Mouse (Mus musculus): ENCODE measurements around the gene Sv2c. TPM values are rescaled to one million over a fixed set of nuclear protein-coding genes. Genes with fewer than 3 reads are reported as not detected.
"Not testable (repeated sequence)": the region's sequence is repeated elsewhere in the genome, so short reads cannot be mapped to it uniquely, and the experiment has no call there.

The Sv2c gene
- polyA plus RNA-seq, 1 experiment, result 47.3 TPM

- H3K4me1 ChIP-seq (ENCODE audit: control insufficient read depth, insufficient read depth, low read length), result no peaks in the 10 kb centered on the region
- 58% methylated on average over 3 of the region's 3 CpGs for WGBS
- no peak overlapping the region for H3K4me3 ChIP-seq (replicated peaks; ENCODE audit: insufficient read depth, low read depth, low read length)
- TF ChIP-seq CTCF (IDR thresholded peaks at IDR 0.05; ENCODE audit: borderline replicate concordance, insufficient read depth, low read depth, low read length) (no peak), POLR2A (IDR thresholded peaks at IDR 0.05; ENCODE audit: borderline replicate concordance, insufficient read depth, low read length) (no peak)
- H3K27ac ChIP-seq (ENCODE audit: insufficient read depth, low read length), result no peak overlapping the region
- no peaks in the 10 kb centered on the region for H3K27me3 ChIP-seq (ENCODE audit: control insufficient read depth, insufficient read depth, low read length)
- DNase-seq, result no peak
These were observed 21.6 kb downstream of the Sv2c start for GRCm38 (mm10) chr13:96110767-96111166.

- no peak for DNase-seq
- Histone ChIP-seq H3K27ac (ENCODE audit: insufficient read depth, low read length) (no peak overlapping the region), H3K4me1 (ENCODE audit: control insufficient read depth, insufficient read depth, low read length) (no peaks in the 10 kb centered on the region), H3K27me3 (ENCODE audit: control insufficient read depth, insufficient read depth, low read length) (no peaks in the 10 kb centered on the region), H3K4me3 (replicated peaks; ENCODE audit: insufficient read depth, low read depth, low read length) (no peak overlapping the region)
- WGBS, result 84% methylated on average over 4 of the region's 4 CpGs
- TF ChIP-seq POLR2A (IDR thresholded peaks at IDR 0.05; ENCODE audit: borderline replicate concordance, insufficient read depth, low read length) (no peak), CTCF (IDR thresholded peaks at IDR 0.05; ENCODE audit: borderline replicate concordance, insufficient read depth, low read depth, low read length) (no peak)
These were observed 26.0 kb downstream of the Sv2c start for GRCm38 (mm10) chr13:96106367-96106766.

DNA sequence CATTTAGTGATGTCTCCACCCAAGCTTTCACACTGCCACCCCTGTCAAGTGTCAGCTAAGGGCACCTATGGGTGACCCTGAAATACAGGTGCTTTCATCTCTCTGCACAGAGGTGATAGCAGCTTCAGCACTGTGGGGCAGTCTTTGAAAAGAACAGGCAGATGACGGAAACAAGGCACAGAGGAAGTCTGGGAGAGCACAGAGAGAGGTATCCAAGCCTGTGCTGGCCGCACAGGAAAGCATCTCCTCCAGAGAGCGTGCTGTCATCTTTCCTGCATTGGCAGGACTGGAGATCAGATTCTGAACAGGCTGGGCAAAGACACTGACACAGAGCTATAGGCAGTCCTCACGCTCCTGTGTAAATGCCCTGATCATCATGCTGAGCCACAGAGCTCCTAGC is 41.4 kb downstream of the Sv2c start:
- TF ChIP-seq CTCF (IDR thresholded peaks at IDR 0.05; ENCODE audit: borderline replicate concordance, insufficient read depth, low read depth, low read length), result no peak
- no peak for DNase-seq
- no peaks in the 10 kb centered on the region for H3K4me1 ChIP-seq (ENCODE audit: control insufficient read depth, insufficient read depth, low read length)
- H3K27ac ChIP-seq (ENCODE audit: insufficient read depth, low read length), result no peak overlapping the region
- no peaks in the 10 kb centered on the region for H3K27me3 ChIP-seq (ENCODE audit: control insufficient read depth, insufficient read depth, low read length)
- H3K4me3 ChIP-seq (replicated peaks; ENCODE audit: insufficient read depth, low read depth, low read length), result no peak overlapping the region
- 42% methylated on average over 4 of the region's 4 CpGs for WGBS

- no peaks in the 10 kb centered on the region for H3K4me1 ChIP-seq (ENCODE audit: control insufficient read depth, insufficient read depth, low read length)
- no peak for TF ChIP-seq CTCF (IDR thresholded peaks at IDR 0.05; ENCODE audit: borderline replicate concordance, insufficient read depth, low read depth, low read length)
- no peak for TF ChIP-seq POLR2A (IDR thresholded peaks at IDR 0.05; ENCODE audit: borderline replicate concordance, insufficient read depth, low read length)
- 91% methylated on average over 7 of the region's 7 CpGs for WGBS
- H3K4me3 ChIP-seq (replicated peaks; ENCODE audit: insufficient read depth, low read depth, low read length), result no peak overlapping the region
- DNase-seq, result no peak
- H3K27ac ChIP-seq (ENCODE audit: insufficient read depth, low read length), result no peak overlapping the region
- no peaks in the 10 kb centered on the region for H3K27me3 ChIP-seq (ENCODE audit: control insufficient read depth, insufficient read depth, low read length)
These were observed 46.6 kb downstream of the Sv2c start for GRCm38 (mm10) chr13:96085581-96086302.

DNA sequence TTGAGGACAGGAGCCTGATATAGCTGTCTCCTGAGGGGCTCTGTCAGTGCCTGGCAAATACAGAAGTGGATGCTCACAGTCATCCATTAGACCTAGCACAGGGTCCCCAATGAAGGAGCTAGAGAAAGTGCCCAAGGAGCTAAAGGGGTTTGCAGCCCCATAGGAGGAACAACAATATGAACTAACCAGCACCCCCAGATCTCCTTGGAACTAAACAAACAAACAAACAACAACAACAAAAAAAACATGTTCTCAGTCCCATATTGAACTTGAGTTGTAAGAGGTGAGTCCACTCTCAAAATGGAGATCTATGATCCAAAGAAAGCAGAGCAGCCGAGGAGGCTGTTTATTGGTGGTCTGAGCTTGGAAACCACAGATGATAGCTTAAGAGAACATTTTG is 50.6 kb downstream of the Sv2c start, which contains the start of gene Gm17190:
Gene Gm17190, plus strand, starts transcription at position 301 of the 400 bp plus-strand sequence.
- WGBS, result 93% methylated on average over 1 of the region's 1 CpGs
- not testable (repeated sequence) for H3K27ac ChIP-seq (ENCODE audit: insufficient read depth, low read length); DNase-seq; H3K27me3 ChIP-seq (ENCODE audit: control insufficient read depth, insufficient read depth, low read length); H3K4me1 ChIP-seq (ENCODE audit: control insufficient read depth, insufficient read depth, low read length); H3K4me3 ChIP-seq (replicated peaks; ENCODE audit: insufficient read depth, low read depth, low read length)

DNA sequence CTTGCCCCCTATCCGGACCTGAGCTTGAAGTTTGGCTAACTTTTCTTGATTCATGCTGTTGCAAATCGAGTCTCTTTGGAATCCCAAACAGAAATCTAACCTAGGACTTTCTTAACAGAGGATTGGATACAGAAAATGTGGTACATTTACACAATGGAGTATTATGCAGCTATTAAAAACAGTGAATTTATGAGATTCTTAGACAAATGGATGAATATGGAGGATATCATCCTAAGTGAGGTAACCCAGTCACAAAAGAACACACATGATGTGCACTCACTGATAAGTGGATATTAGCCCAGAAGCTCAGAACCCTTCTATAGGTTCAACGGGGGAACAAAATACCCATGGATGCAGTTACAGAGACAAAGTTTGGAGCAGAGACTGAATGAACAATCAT is 51.1 kb downstream of the Sv2c start, which contains the start of gene Gm20075:
Gene Gm20075, minus strand, starts transcription at position 101 of the 400 bp plus-strand sequence.
- WGBS, result 89% methylated on average over 3 of the region's 3 CpGs

GRCm38 (mm10) chr13:96073555-96073954 is 58.8 kb downstream of the Sv2c start:
- DNase-seq, result no peak
- H3K27me3 ChIP-seq (ENCODE audit: control insufficient read depth, insufficient read depth, low read length), result no peaks in the 10 kb centered on the region
- H3K4me1 ChIP-seq (ENCODE audit: control insufficient read depth, insufficient read depth, low read length), result peaks cover 4% of the 10 kb centered on the region
- no peak overlapping the region for H3K27ac ChIP-seq (ENCODE audit: insufficient read depth, low read length)
- 35% methylated on average over 8 of the region's 8 CpGs for WGBS
- TF ChIP-seq CTCF (IDR thresholded peaks at IDR 0.05; ENCODE audit: borderline replicate concordance, insufficient read depth, low read depth, low read length) (no peak), POLR2A (IDR thresholded peaks at IDR 0.05; ENCODE audit: borderline replicate concordance, insufficient read depth, low read length) (no peak)
- no peak overlapping the region for H3K4me3 ChIP-seq (replicated peaks; ENCODE audit: insufficient read depth, low read depth, low read length)

More for the DNA sequence above, 51.1 kb downstream of the Sv2c start, which contains the start of gene Gm20075:
- H3K4me3 ChIP-seq (replicated peaks; ENCODE audit: insufficient read depth, low read depth, low read length); H3K27ac ChIP-seq (ENCODE audit: insufficient read depth, low read length); H3K27me3 ChIP-seq (ENCODE audit: control insufficient read depth, insufficient read depth, low read length); H3K4me1 ChIP-seq (ENCODE audit: control insufficient read depth, insufficient read depth, low read length); DNase-seq: not testable (repeated sequence)

DNA sequence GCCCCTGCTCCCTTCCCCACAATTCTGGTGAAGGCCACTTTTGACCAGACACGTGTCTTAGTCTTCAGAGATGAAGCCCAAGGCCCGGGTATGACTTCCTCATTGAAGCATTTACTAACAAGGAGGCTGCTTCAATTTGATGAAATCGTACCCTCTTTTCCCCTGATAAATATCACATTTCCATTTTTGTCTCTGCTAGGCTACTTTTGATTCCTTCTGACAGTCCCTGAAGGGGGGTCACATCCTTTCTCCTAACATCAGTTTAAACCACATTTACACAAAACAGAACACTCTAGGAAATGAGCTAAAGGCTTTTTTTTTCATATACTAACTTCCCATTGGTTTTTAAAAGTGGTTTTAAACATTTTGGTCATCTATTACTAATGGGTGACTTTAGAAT is 79.6 kb downstream of the Sv2c start:
- TF ChIP-seq CTCF (IDR thresholded peaks at IDR 0.05; ENCODE audit: borderline replicate concordance, insufficient read depth, low read depth, low read length), result no peak
- TF ChIP-seq POLR2A (IDR thresholded peaks at IDR 0.05; ENCODE audit: borderline replicate concordance, insufficient read depth, low read length), result no peak
- Histone ChIP-seq H3K27ac (ENCODE audit: insufficient read depth, low read length) (no peak overlapping the region), H3K4me1 (ENCODE audit: control insufficient read depth, insufficient read depth, low read length) (no peaks in the 10 kb centered on the region), H3K27me3 (ENCODE audit: control insufficient read depth, insufficient read depth, low read length) (no peaks in the 10 kb centered on the region), H3K4me3 (replicated peaks; ENCODE audit: insufficient read depth, low read depth, low read length) (no peak overlapping the region)
- WGBS, result 95% methylated on average over 3 of the region's 3 CpGs
- no peak for DNase-seq

Data from cerebellum, adult 2 months (tissue).